Mouse (Mus musculus): ENCODE measurements around the gene Hoxa1.

DNA sequence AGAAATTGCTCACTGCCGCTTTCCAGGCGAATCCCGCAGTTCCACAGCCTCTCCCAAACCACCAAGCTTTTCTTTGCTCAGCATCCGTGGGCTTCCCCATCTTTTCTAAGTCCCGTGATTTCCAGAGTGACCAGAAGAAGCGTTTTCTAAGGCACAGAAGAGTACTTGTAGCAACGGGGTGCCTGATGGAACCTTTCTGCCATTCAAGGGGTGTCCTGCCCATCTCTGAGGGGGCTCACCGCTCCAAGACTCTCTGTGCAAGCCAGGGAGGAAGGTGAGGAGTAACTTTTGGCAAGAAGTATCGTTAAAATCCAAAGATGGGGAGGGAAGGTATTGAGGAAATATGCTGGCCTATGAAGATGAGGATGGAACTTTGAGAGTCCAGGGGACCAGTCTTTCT, 19.7 kb upstream of the Hoxa1 start:
- TF ChIP-seq MAFK (IDR thresholded peaks at IDR 0.05; ENCODE audit: insufficient replicate concordance, low read length) (no peak), EP300 (IDR thresholded peaks at IDR 0.05; ENCODE audit: low read length) (no peak), MAZ (IDR thresholded peaks at IDR 0.05; ENCODE audit: low read depth, low read length) (no peak), USF1 (IDR thresholded peaks at IDR 0.05; ENCODE audit: low read depth, low read length) (no peak), POLR2A (IDR thresholded peaks at IDR 0.05; ENCODE audit: low read depth, low read length) (no peak), UBTF (IDR thresholded peaks at IDR 0.05; ENCODE audit: low read depth, low read length) (no peak), CHD2 (IDR thresholded peaks at IDR 0.05; ENCODE audit: low read length) (no peak), ZC3H11A (IDR thresholded peaks at IDR 0.05; ENCODE audit: low read depth, low read length) (no peak), JUND (conservative IDR thresholded peaks at IDR 0.05; ENCODE audit: low read depth, low read length) (no peak), TCF12 (IDR thresholded peaks at IDR 0.05; ENCODE audit: low read depth, low read length) (no peak), BHLHE40 (IDR thresholded peaks at IDR 0.05; ENCODE audit: low read depth, low read length) (no peak), CTCF (conservative IDR thresholded peaks at IDR 0.05 in 1 of 2, IDR thresholded peaks at IDR 0.05 in 1 of 2; ENCODE audit: low read depth in 2 of 2, low read length in 2 of 2) (no peak), ZKSCAN1 (IDR thresholded peaks at IDR 0.05; ENCODE audit: borderline replicate concordance, low read depth, low read length) (no peak)
